Mouse (Mus musculus) midbrain, embryonic 14.5 days (tissue): Measurements from ENCODE around the gene Pdzd2. TPM values are rescaled to one million over a fixed set of nuclear protein-coding genes. Genes with fewer than 3 reads are reported as not detected.
"Not testable (repeated sequence)": the region's sequence is repeated elsewhere in the genome, so short reads cannot be mapped to it uniquely, and the experiment has no call there.

ENCODE experiments used
- ATAC-seq: fragments of 200-750 bp; cut with Nextera tagmentation; 2 replicates; pipeline ENCODE4 v1.8.0; 2017; ENCODE audit warnings: moderate number of reproducible peaks, moderate library complexity; ENCODE audit not compliant: low FRiP score, low TSS enrichment
- DNase-seq: peaks from one replicate; pipeline ENCODE4 v3.0.0-alpha.2; 2015
- H3K27ac ChIP-seq: fragments of 300-500 bp; sonication (generic); replicated peaks from 2 replicates; pipeline ENCODE4 v1.5.1; 2014; ENCODE audit warnings: mild to moderate bottlenecking, low read depth, low read length, moderate library complexity
- H3K27me3 ChIP-seq: fragments of 300-500 bp; sonication (generic); 2 replicates; pipeline ENCODE4 v1.6.1; 2014; ENCODE audit warnings: low read length, control low read depth, mixed read lengths; ENCODE audit not compliant: control insufficient read depth, insufficient read depth
- H3K36me3 ChIP-seq: fragments of 300-500 bp; sonication (generic); 2 replicates; pipeline ENCODE4 v1.6.1; 2014; ENCODE audit warnings: low read length, control low read depth; ENCODE audit not compliant: control insufficient read depth, insufficient read depth
- H3K4me1 ChIP-seq: fragments of 300-500 bp; sonication (generic); 2 replicates; pipeline ENCODE4 v1.6.1; 2014; ENCODE audit warnings: mild to moderate bottlenecking, antibody characterized with exemption, low read length, control low read depth; ENCODE audit not compliant: control insufficient read depth, insufficient read depth
- H3K4me2 ChIP-seq: fragments of 300-500 bp; sonication (generic); 2 replicates; pipeline ENCODE4 v1.6.1; 2014; ENCODE audit warnings: mild to moderate bottlenecking, low read length, moderate library complexity
- H3K4me3 ChIP-seq: fragments of 300-500 bp; sonication (generic); replicated peaks from 2 replicates; pipeline ENCODE4 v1.5.1; 2014; ENCODE audit warnings: low read depth, low read length
- H3K9ac ChIP-seq: fragments of 300-500 bp; sonication (generic); replicated peaks from 2 replicates; pipeline ENCODE4 v1.6.1; 2014; ENCODE audit warnings: mild to moderate bottlenecking, low read length, moderate library complexity
- H3K9me3 ChIP-seq: fragments of 300-500 bp; sonication (generic); 2 replicates; pipeline ENCODE4 v1.6.1; 2016; ENCODE audit warnings: low read length, control low read depth, mixed read lengths; ENCODE audit not compliant: control insufficient read depth
- WGBS: fragments of 180-500 bp; shearing (Covaris S2); extraction: QIAGEN DNeasy Blood & Tissue Kit; methylation state at CpG from one replicate; pipeline ENCODE4 v1.1.7; 2014; 5-methylcytosine and 5-hydroxymethylcytosine counted together
- polyA plus RNA-seq: library from polyadenylated mRNA; unstranded; fragments of >200 nt; fragmentation: Nextera tagmentation; extraction: Ambion mirVana; gene quantifications from 2 replicates; pipeline ENCODE4 v1.2.1, GENCODE M21; 2014

Gene Pdzd2
- polyA plus RNA-seq, 1 experiment from 2014 or later: 11.2 TPM

DNA sequence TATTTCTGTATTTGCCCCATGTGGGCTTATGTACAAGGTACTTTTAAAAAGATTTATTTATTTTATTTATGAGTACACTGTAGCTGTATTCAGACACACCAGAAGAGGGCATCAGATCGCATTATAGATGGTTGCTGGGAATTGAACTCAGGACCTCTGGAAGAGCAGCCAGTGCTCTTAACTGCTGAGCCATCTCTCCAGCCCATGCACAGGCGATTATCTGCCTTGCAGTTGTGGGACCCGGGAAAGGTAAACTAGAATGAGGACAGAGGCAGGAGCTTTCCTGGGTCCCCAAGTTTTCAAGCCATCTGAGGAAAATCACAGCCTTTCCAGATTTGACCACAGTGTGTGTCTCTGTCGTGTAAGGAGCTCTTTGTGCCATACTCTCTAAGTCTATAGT, 370.9 kb downstream of the Pdzd2 start:
- Histone ChIP-seq H3K27ac (no peak overlapping the region), H3K4me1 (peaks cover 20% of the 10 kb centered on the region), H3K4me3 (no peak overlapping the region), H3K36me3 (0 out of 2 replicates have a peak, but pooled peaks cover under 1% of the 10 kb centered on the region), H3K9me3 (no peaks in the 10 kb centered on the region), H3K27me3 (no peaks in the 10 kb centered on the region), H3K4me2 (no peak overlapping the region), H3K9ac (no peak overlapping the region)
- DNase-seq (no peak), ATAC-seq (no peak)
- WGBS: 88% methylated on average over 4 of the region's 4 CpGs

DNA sequence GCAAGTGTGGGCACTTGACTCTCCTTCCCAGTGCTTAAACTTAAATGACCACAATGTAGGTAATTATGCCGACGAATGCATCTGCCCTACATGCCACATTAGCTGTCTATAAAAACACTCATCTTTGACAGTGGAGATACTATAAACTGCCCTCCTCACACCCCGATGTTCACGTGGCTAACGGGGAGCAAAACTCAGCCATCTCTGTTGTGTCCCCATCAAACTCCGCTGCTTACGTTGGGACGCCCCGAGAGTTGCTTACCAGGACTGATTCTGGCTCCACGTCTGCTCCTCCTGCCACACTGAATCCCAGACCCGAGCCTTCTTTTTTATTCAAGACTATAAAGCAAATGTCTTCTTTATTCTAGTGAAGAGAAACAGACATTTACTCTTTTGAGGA, 371.4 kb downstream of the Pdzd2 start:
- Histone ChIP-seq H3K9me3 (no peaks in the 10 kb centered on the region), H3K4me1 (peaks cover 20% of the 10 kb centered on the region), H3K4me2 (no peak overlapping the region), H3K27ac (no peak overlapping the region), H3K4me3 (no peak overlapping the region), H3K36me3 (no peaks in the 10 kb centered on the region), H3K27me3 (no peaks in the 10 kb centered on the region), H3K9ac (no peak overlapping the region)
- DNase-seq: no peak
- WGBS: 78% methylated on average over 11 of the region's 11 CpGs
- no peak for ATAC-seq

DNA sequence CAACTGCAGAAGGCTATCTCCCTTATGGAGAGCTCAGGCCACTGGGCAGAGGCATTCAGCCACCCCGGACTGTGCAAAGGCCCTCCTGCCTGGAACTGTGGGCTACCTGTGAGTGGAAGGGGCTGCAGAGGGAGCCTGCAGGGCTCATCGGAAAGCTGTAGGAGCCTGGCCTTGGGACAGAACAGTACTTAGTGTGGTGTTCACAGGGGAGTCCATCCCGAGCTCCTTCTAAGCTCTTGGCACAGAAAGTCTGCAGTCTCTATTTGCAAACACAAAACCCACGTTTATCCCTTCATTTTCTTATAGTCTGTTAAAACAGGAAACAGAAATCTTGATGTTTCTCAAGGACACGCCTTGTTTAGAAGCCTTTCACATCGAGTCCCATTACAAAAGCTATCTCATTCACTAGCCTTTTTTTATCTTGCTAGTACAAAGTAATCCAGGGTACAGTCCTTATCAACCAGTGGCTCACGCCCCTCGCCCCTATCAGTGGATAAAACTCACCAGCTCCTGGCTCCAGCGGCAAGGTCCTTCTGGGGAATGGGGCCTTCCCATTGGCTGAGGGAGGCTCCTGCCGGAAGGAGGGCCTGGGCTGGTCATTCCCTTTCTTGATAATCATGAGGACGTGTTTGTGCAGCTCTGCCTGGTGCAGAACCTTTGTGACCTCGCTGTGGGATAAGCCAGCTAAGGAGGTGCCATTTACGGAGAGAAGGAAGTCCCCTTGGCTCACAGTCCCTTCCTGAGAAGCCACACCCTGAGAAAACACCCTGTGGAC, 372.2 kb downstream of the Pdzd2 start:
- peaks cover 20% of the 10 kb centered on the region for H3K4me1 ChIP-seq
- no peak for ATAC-seq
- H3K4me2 ChIP-seq: no peak overlapping the region
- 60% methylated on average over 13 of the region's 13 CpGs for WGBS
- H3K4me3 ChIP-seq: no peak overlapping the region
- H3K9ac ChIP-seq: no peak overlapping the region
- no peaks in the 10 kb centered on the region for H3K36me3 ChIP-seq
- no peak overlapping the region for H3K27ac ChIP-seq
- H3K27me3 ChIP-seq: no peaks in the 10 kb centered on the region
- no peak for DNase-seq
- no peaks in the 10 kb centered on the region for H3K9me3 ChIP-seq

GRCm38 (mm10) chr15:12366580-12367305, 373.0 kb downstream of the Pdzd2 start:
- not testable (repeated sequence) for H3K27me3 ChIP-seq, H3K4me3 ChIP-seq, DNase-seq, ATAC-seq, H3K4me2 ChIP-seq, H3K9ac ChIP-seq, H3K36me3 ChIP-seq, H3K9me3 ChIP-seq
- Histone ChIP-seq H3K4me1 (peaks cover 20% of the 10 kb centered on the region), H3K27ac (peak overlapping the region; percentile 83)
- 87% methylated on average over 11 of the region's 11 CpGs for WGBS

GRCm38 (mm10) chr15:12366072-12366469, 373.7 kb downstream of the Pdzd2 start:
- 10% methylated on average over 3 of the region's 3 CpGs for WGBS
- no peak overlapping the region for H3K4me2 ChIP-seq
- H3K9me3 ChIP-seq: no peaks in the 10 kb centered on the region
- no peaks in the 10 kb centered on the region for H3K27me3 ChIP-seq
- no peak overlapping the region; the same call in 1 of the 2 replicates for H3K9ac ChIP-seq
- peaks cover 20% of the 10 kb centered on the region for H3K4me1 ChIP-seq
- peak; percentile 90 for DNase-seq
- H3K36me3 ChIP-seq: no peaks in the 10 kb centered on the region
- H3K27ac ChIP-seq: peak overlapping the region; percentile 83
- peak; percentile 78 for ATAC-seq
- H3K4me3 ChIP-seq: no peak overlapping the region

DNA sequence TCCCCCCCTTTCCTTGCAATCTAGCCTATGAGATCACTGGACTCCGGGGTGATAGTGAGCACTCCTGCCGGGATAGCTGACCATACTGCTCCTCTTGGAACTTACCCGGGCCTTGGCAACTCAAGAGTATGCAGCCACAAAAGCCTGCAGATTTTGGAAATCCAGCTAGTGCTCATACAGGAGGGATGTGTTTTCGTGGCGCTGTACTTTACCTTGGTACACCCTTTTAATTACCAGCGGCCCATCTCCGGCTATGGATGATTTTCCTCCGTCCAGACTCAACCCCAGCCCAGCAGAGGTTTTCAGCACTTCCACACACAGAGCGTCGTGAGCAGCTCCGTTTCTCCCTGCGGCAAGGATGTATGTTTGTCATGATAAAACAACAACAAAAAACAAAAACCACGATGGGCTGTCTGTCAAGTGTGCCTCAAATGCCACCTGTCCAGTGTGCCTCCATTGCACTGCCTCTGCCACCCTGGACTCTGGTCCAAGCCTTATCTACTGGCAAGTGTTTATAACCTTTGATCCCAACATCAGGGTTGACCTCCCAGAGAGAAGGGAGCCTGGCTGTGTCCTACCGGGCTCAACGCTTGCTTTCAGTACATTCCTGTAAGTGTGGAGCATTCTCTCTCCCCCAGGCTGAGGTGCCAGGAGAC, 374.2 kb downstream of the Pdzd2 start:
- 76% methylated on average over 15 of the region's 15 CpGs for WGBS
- Histone ChIP-seq H3K4me3 (no peak overlapping the region), H3K9ac (no peak overlapping the region), H3K36me3 (no peaks in the 10 kb centered on the region), H3K4me1 (peaks cover 20% of the 10 kb centered on the region), H3K9me3 (no peaks in the 10 kb centered on the region), H3K27me3 (no peaks in the 10 kb centered on the region), H3K27ac (peak overlapping the region; percentile 83), H3K4me2 (no peak overlapping the region)
- ATAC-seq: peak; percentile 1
- no peak for DNase-seq

GRCm38 (mm10) chr15:12364096-12364495, 375.6 kb downstream of the Pdzd2 start:
- H3K4me1 ChIP-seq: peaks cover 20% of the 10 kb centered on the region
- H3K27ac ChIP-seq: no peak overlapping the region
- no peak overlapping the region for H3K4me2 ChIP-seq
- no peak overlapping the region for H3K9ac ChIP-seq
- DNase-seq (no peak), ATAC-seq (no peak)
- H3K27me3 ChIP-seq: no peaks in the 10 kb centered on the region
- H3K36me3 ChIP-seq: no peaks in the 10 kb centered on the region
- no peaks in the 10 kb centered on the region for H3K9me3 ChIP-seq
- 93% methylated on average over 4 of the region's 4 CpGs for WGBS
- H3K4me3 ChIP-seq: no peak overlapping the region

DNA sequence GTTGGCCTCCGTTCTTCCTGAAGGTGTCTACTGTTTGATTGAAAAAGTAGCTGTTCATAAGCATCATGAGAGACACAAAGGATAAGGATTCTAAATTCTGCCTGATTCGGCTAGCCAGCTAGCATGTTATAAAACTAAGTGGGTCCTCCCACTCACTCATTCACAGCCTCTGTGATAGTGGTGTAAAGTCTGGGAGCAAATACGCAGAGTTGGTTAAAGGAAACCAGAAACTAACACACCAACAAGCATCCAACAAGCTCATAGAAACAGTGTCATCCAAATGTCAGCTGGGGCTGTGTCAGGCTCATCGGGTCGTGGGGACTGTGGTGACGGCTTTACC, 377.1 kb downstream of the Pdzd2 start:
- WGBS: 85% methylated on average over 6 of the region's 6 CpGs
- Histone ChIP-seq H3K27me3 (no peaks in the 10 kb centered on the region), H3K36me3 (no peaks in the 10 kb centered on the region), H3K4me1 (peaks cover 15% of the 10 kb centered on the region), H3K9ac (no peak overlapping the region), H3K4me2 (no peak overlapping the region), H3K27ac (no peak overlapping the region), H3K9me3 (no peaks in the 10 kb centered on the region), H3K4me3 (no peak overlapping the region)
- ATAC-seq (no peak), DNase-seq (no peak)
